Mouse (Mus musculus) kidney, adult 11 months (tissue): ENCODE results near the gene Efcab3.
"Not testable (repeated sequence)": the region's sequence is repeated elsewhere in the genome, so short reads cannot be mapped to it uniquely, and the experiment has no call there.

Experiments
- DNase-seq: peaks from one replicate; pipeline ENCODE4 v3.0.0; 2022

Gene Efcab3

GRCm38 (mm10) chr11:105063292-105063691 is at the start of gene Efcab3:
TSS of gene Efcab3 (plus strand) at chr11:105063592.
- no peak for DNase-seq

- DNase-seq, result no peak
These were observed 42.3 kb upstream of the Efcab3 start for GRCm38 (mm10) chr11:105021071-105021470.

- no peak for DNase-seq
These were observed 34.5 kb upstream of the Efcab3 start for GRCm38 (mm10) chr11:105028744-105029348.

- no peak for DNase-seq
These were observed 33.9 kb upstream of the Efcab3 start for GRCm38 (mm10) chr11:105029525-105029924.

GRCm38 (mm10) chr11:105030229-105030628 is 33.2 kb upstream of the Efcab3 start:
- DNase-seq, result no peak

GRCm38 (mm10) chr11:105031103-105031502 is 32.3 kb upstream of the Efcab3 start:
- no peak for DNase-seq

- DNase-seq, result no peak
These were observed 28.3 kb upstream of the Efcab3 start for GRCm38 (mm10) chr11:105035081-105035480.

- not testable (repeated sequence) for DNase-seq
These were observed 49.1 kb downstream of the Efcab3 start for GRCm38 (mm10) chr11:105112448-105112847.

GRCm38 (mm10) chr11:105117814-105118213 is 54.4 kb downstream of the Efcab3 start:
- no peak for DNase-seq

GRCm38 (mm10) chr11:105120551-105121061 is 57.2 kb downstream of the Efcab3 start:
- DNase-seq, result no peak

GRCm38 (mm10) chr11:105121792-105122191 is 58.4 kb downstream of the Efcab3 start:
- not testable (repeated sequence) for DNase-seq

- peak; percentile 78 for DNase-seq
These were observed 60.6 kb downstream of the Efcab3 start for GRCm38 (mm10) chr11:105123986-105124385.

GRCm38 (mm10) chr11:105125735-105126519 is 62.5 kb downstream of the Efcab3 start, which contains the start of gene Mettl2:
TSS of gene Mettl2 (plus strand) at chr11:105126425.
- peak; percentile 73 for DNase-seq

GRCm38 (mm10) chr11:105126520-105127029 is 63.2 kb downstream of the Efcab3 start:
- DNase-seq, result no peak

- no peak for DNase-seq
These were observed 72.3 kb downstream of the Efcab3 start for GRCm38 (mm10) chr11:105135692-105136091.

GRCm38 (mm10) chr11:105137255-105137654 is 73.9 kb downstream of the Efcab3 start:
- DNase-seq, result not testable (repeated sequence)

- not testable (repeated sequence) for DNase-seq
These were observed 77.1 kb downstream of the Efcab3 start for GRCm38 (mm10) chr11:105140512-105140911.

GRCm38 (mm10) chr11:105141115-105141514 is 77.7 kb downstream of the Efcab3 start:
- no peak for DNase-seq

GRCm38 (mm10) chr11:105143564-105143963 is 80.2 kb downstream of the Efcab3 start:
- no peak for DNase-seq

GRCm38 (mm10) chr11:105144084-105144483 is 80.7 kb downstream of the Efcab3 start:
- no peak for DNase-seq

- no peak for DNase-seq
These were observed 81.3 kb downstream of the Efcab3 start for GRCm38 (mm10) chr11:105144508-105145210.

- DNase-seq, result no peak
These were observed 81.8 kb downstream of the Efcab3 start for GRCm38 (mm10) chr11:105145211-105145610.

GRCm38 (mm10) chr11:105146593-105146992 is 83.2 kb downstream of the Efcab3 start, which contains the start of gene Gm10842:
TSS of gene Gm10842 (plus strand) at chr11:105146893.
- no peak for DNase-seq
